Mouse (Mus musculus): Measurements from ENCODE around the gene Cdk11b.

- TF ChIP-seq CTCF (IDR thresholded peaks at IDR 0.05; ENCODE audit: low read depth, low read length): no peak
- TF ChIP-seq GATA1 (IDR thresholded peaks at IDR 0.05; ENCODE audit: borderline replicate concordance, low read length): no peak
- TF ChIP-seq TAL1 (conservative IDR thresholded peaks at IDR 0.05; ENCODE audit: low read depth, low read length): no peak
These were observed 31.6 kb downstream of the Cdk11b start for GRCm38 (mm10) chr4:155656214-155656751.

All from G1E (cell line).